Mouse (Mus musculus): ENCODE measurements around the gene Ubiad1. TPM values are rescaled to one million over a fixed set of nuclear protein-coding genes. Genes with fewer than 3 reads are reported as not detected.

Gene Ubiad1
- polyA plus RNA-seq, 1 experiment, result 16.7 TPM

- TF ChIP-seq CTCF (IDR thresholded peaks at IDR 0.05; ENCODE audit: borderline replicate concordance, extremely low read depth, insufficient read depth, insufficient read length) (no peak), POLR2A (IDR thresholded peaks at IDR 0.05; ENCODE audit: borderline replicate concordance, extremely low read depth, insufficient read depth, insufficient read length, poor library complexity, severe bottlenecking) (peak; percentile 89)
These were observed 3.7 kb upstream of the Ubiad1 start, which contains the start of gene Mtor for GRCm38 (mm10) chr4:148448179-148448852. TSS of gene Mtor (plus strand) at chr4:148448611.

GRCm38 (mm10) chr4:148442598-148442997, 2.0 kb downstream of the Ubiad1 start:
- DNase-seq (ENCODE audit: low read depth), result no peak
- TF ChIP-seq POLR2A (IDR thresholded peaks at IDR 0.05; ENCODE audit: borderline replicate concordance, extremely low read depth, insufficient read depth, insufficient read length, poor library complexity, severe bottlenecking), result no peak
- TF ChIP-seq CTCF (IDR thresholded peaks at IDR 0.05; ENCODE audit: borderline replicate concordance, extremely low read depth, insufficient read depth, insufficient read length), result no peak

More at GRCm38 (mm10) chr4:148448179-148448852, 3.7 kb upstream of the Ubiad1 start, which contains the start of gene Mtor:
- peak; percentile 100 for DNase-seq (ENCODE audit: low read depth)

GRCm38 (mm10) chr4:148441931-148442330, 2.6 kb downstream of the Ubiad1 start:
- no peak for DNase-seq (ENCODE audit: low read depth)
- TF ChIP-seq CTCF (IDR thresholded peaks at IDR 0.05; ENCODE audit: borderline replicate concordance, extremely low read depth, insufficient read depth, insufficient read length) (no peak), POLR2A (IDR thresholded peaks at IDR 0.05; ENCODE audit: borderline replicate concordance, extremely low read depth, insufficient read depth, insufficient read length, poor library complexity, severe bottlenecking) (no peak)

- TF ChIP-seq POLR2A (IDR thresholded peaks at IDR 0.05; ENCODE audit: borderline replicate concordance, extremely low read depth, insufficient read depth, insufficient read length, poor library complexity, severe bottlenecking), result no peak
- peak; percentile 61; the same call in 1 of the 2 replicates for TF ChIP-seq CTCF (IDR thresholded peaks at IDR 0.05; ENCODE audit: borderline replicate concordance, extremely low read depth, insufficient read depth, insufficient read length)
- DNase-seq (ENCODE audit: low read depth), result peak; percentile 76
These were observed 8.8 kb downstream of the Ubiad1 start for GRCm38 (mm10) chr4:148435657-148436330.

GRCm38 (mm10) chr4:148435106-148435505, 9.5 kb downstream of the Ubiad1 start:
- TF ChIP-seq POLR2A (IDR thresholded peaks at IDR 0.05; ENCODE audit: borderline replicate concordance, extremely low read depth, insufficient read depth, insufficient read length, poor library complexity, severe bottlenecking) (no peak), CTCF (IDR thresholded peaks at IDR 0.05; ENCODE audit: borderline replicate concordance, extremely low read depth, insufficient read depth, insufficient read length) (no peak)
- no peak for DNase-seq (ENCODE audit: low read depth)

- no peak for TF ChIP-seq CTCF (IDR thresholded peaks at IDR 0.05; ENCODE audit: borderline replicate concordance, extremely low read depth, insufficient read depth, insufficient read length)
- TF ChIP-seq POLR2A (IDR thresholded peaks at IDR 0.05; ENCODE audit: borderline replicate concordance, extremely low read depth, insufficient read depth, insufficient read length, poor library complexity, severe bottlenecking), result no peak
- no peak for DNase-seq (ENCODE audit: low read depth)
These were observed 10.0 kb downstream of the Ubiad1 start for GRCm38 (mm10) chr4:148434554-148434953.

- TF ChIP-seq POLR2A (IDR thresholded peaks at IDR 0.05; ENCODE audit: borderline replicate concordance, extremely low read depth, insufficient read depth, insufficient read length, poor library complexity, severe bottlenecking) (no peak), CTCF (IDR thresholded peaks at IDR 0.05; ENCODE audit: borderline replicate concordance, extremely low read depth, insufficient read depth, insufficient read length) (no peak)
- no peak for DNase-seq (ENCODE audit: low read depth)
These were observed 10.8 kb downstream of the Ubiad1 start for GRCm38 (mm10) chr4:148433813-148434212.

- no peak for TF ChIP-seq CTCF (IDR thresholded peaks at IDR 0.05; ENCODE audit: borderline replicate concordance, extremely low read depth, insufficient read depth, insufficient read length)
- no peak for TF ChIP-seq POLR2A (IDR thresholded peaks at IDR 0.05; ENCODE audit: borderline replicate concordance, extremely low read depth, insufficient read depth, insufficient read length, poor library complexity, severe bottlenecking)
- no peak for DNase-seq (ENCODE audit: low read depth)
These were observed 11.2 kb downstream of the Ubiad1 start for GRCm38 (mm10) chr4:148433336-148433735.

GRCm38 (mm10) chr4:148432488-148432887, 12.1 kb downstream of the Ubiad1 start:
- no peak for DNase-seq (ENCODE audit: low read depth)
- TF ChIP-seq CTCF (IDR thresholded peaks at IDR 0.05; ENCODE audit: borderline replicate concordance, extremely low read depth, insufficient read depth, insufficient read length) (no peak), POLR2A (IDR thresholded peaks at IDR 0.05; ENCODE audit: borderline replicate concordance, extremely low read depth, insufficient read depth, insufficient read length, poor library complexity, severe bottlenecking) (no peak)

GRCm38 (mm10) chr4:148430880-148431519, 13.6 kb downstream of the Ubiad1 start:
- DNase-seq (ENCODE audit: low read depth), result no peak
- TF ChIP-seq POLR2A (IDR thresholded peaks at IDR 0.05; ENCODE audit: borderline replicate concordance, extremely low read depth, insufficient read depth, insufficient read length, poor library complexity, severe bottlenecking) (no peak), CTCF (IDR thresholded peaks at IDR 0.05; ENCODE audit: borderline replicate concordance, extremely low read depth, insufficient read depth, insufficient read length) (no peak)

GRCm38 (mm10) chr4:148429686-148430085, 14.9 kb downstream of the Ubiad1 start:
- TF ChIP-seq CTCF (IDR thresholded peaks at IDR 0.05; ENCODE audit: borderline replicate concordance, extremely low read depth, insufficient read depth, insufficient read length) (peak; percentile 92), POLR2A (IDR thresholded peaks at IDR 0.05; ENCODE audit: borderline replicate concordance, extremely low read depth, insufficient read depth, insufficient read length, poor library complexity, severe bottlenecking) (no peak)
- DNase-seq (ENCODE audit: low read depth), result peak; percentile 86
